Mouse (Mus musculus): Measurements from ENCODE around the gene Smad1. TPM values are rescaled to one million over a fixed set of nuclear protein-coding genes. Genes with fewer than 3 reads are reported as not detected.

The Smad1 gene
- total and polyA plus RNA-seq, 2 experiments from 2014 or later = 49.1 to 77.2 TPM

DNA sequence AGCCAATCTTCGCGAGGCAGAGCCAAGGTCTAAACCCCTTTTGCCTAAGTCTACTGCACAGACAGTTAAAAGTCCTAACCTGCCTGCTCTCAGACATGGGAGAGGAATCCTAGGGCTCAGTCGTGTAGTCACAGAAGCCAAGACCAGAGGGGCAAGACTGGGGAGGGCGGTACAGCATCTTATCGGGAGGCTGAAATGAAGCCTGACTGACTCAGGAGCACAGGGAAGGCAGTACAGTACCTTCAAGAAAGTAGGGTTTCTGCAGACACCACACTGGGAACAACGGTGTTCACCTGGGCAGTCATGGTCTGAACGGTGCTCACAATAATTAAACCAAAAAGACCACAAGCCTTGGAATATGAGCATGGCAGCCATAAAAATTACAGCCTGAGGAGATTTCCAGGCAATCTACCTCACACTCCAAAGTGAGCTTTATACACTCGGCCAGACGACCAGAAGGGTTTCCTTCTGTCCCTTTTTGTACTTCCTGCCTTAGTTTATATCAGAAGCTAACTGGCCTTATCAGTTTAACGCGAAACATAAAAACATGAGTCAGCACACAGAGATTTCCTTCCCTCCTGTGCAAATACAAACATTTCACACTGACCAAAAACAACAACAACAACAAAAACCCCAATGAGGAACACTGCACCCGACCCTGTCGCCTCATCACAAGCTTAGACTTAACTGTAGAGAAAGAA lies 24.1 kb downstream of the Smad1 start:
- H3K9ac ChIP-seq (replicated peaks; ENCODE audit: low read length) = no peak overlapping the region
- ATAC-seq = no peak
- H3K27ac ChIP-seq = no peak overlapping the region; the same call in 1 of the 2 replicates
- no peak for DNase-seq (ENCODE audit: low spot score)
- no peaks in the 10 kb centered on the region for H3K9me3 ChIP-seq (ENCODE audit: low read length)
- H3K27me3 ChIP-seq (ENCODE audit: insufficient read depth, low read length) = no peaks in the 10 kb centered on the region
- H3K36me3 ChIP-seq (ENCODE audit: insufficient read depth, low read length) = peaks cover 9% of the 10 kb centered on the region; the same call in 1 of the 2 replicates
- WGBS = 72% methylated on average over 13 of the region's 13 CpGs
- no peak overlapping the region for H3K4me3 ChIP-seq (ENCODE audit: low read length)
- H3K4me2 ChIP-seq (ENCODE audit: low read depth, low read length) = no peak overlapping the region
- no peak for TF ChIP-seq CTCF (IDR thresholded peaks at IDR 0.05; ENCODE audit: low read depth)
- H3K4me1 ChIP-seq (ENCODE audit: insufficient read depth, low read length) = peaks cover 13% of the 10 kb centered on the region; the same call in 1 of the 2 replicates

DNA sequence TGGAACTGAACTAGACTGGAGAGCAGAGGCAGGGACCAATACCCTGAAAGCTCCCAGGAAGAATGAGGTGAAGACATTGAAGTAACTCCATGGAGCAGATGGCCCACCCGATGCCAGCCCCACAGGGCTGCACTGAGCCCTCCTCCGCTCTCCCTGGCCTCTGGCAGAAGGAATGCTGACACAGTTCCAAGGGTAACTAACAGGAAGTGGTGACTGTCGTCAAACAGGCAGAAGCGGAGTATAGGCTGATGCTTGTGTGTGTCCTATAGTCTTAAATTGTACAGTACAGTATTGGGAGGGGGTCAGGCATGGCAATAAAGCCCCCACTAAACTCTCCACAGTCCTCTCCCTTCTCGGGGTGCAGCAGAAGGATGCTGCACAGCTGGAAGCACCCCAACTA lies 24.9 kb downstream of the Smad1 start:
- Histone ChIP-seq H3K9ac (replicated peaks; ENCODE audit: low read length) (no peak overlapping the region), H3K4me1 (ENCODE audit: insufficient read depth, low read length) (peaks cover 13% of the 10 kb centered on the region; the same call in 1 of the 2 replicates), H3K36me3 (ENCODE audit: insufficient read depth, low read length) (peaks cover 15% of the 10 kb centered on the region; the same call in 1 of the 2 replicates), H3K9me3 (ENCODE audit: low read length) (no peaks in the 10 kb centered on the region), H3K27ac (no peak overlapping the region), H3K4me2 (ENCODE audit: low read depth, low read length) (no peak overlapping the region), H3K4me3 (ENCODE audit: low read length) (no peak overlapping the region), H3K27me3 (ENCODE audit: insufficient read depth, low read length) (no peaks in the 10 kb centered on the region)
- 48% methylated on average over 5 of the region's 5 CpGs for WGBS
- no peak for TF ChIP-seq CTCF (IDR thresholded peaks at IDR 0.05; ENCODE audit: low read depth)
- DNase-seq (ENCODE audit: low spot score) (peak; percentile 24), ATAC-seq (no peak)

DNA sequence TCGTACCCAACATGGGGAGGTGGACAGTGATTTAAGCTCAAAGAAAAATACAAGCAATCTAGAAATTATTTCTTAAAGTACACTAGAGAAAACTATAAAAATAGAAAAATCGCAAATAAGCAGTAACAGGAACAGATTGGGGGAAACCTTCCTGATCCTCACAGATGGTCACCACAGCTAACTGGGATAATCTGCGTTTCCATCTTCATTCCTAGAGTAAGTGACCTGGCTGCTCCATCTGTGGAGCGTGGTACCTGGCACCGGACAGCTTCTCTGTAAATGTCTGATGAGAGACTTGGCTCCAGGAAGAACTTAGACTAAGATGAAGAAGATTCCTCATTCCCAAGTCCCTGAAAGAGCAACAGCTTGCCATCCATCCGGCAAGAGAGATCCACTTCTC lies 25.8 kb downstream of the Smad1 start:
- TF ChIP-seq CTCF (IDR thresholded peaks at IDR 0.05; ENCODE audit: low read depth) = no peak
- no peak overlapping the region for H3K4me2 ChIP-seq (ENCODE audit: low read depth, low read length)
- H3K4me1 ChIP-seq (ENCODE audit: insufficient read depth, low read length) = peaks cover 13% of the 10 kb centered on the region; the same call in 1 of the 2 replicates
- WGBS = 78% methylated on average over 6 of the region's 6 CpGs
- peaks cover 23% of the 10 kb centered on the region; the same call in 1 of the 2 replicates for H3K36me3 ChIP-seq (ENCODE audit: insufficient read depth, low read length)
- no peaks in the 10 kb centered on the region for H3K27me3 ChIP-seq (ENCODE audit: insufficient read depth, low read length)
- no peak overlapping the region for H3K27ac ChIP-seq
- DNase-seq (ENCODE audit: low spot score) (no peak), ATAC-seq (no peak)
- H3K9me3 ChIP-seq (ENCODE audit: low read length) = no peaks in the 10 kb centered on the region
- H3K4me3 ChIP-seq (ENCODE audit: low read length) = no peak overlapping the region
- no peak overlapping the region for H3K9ac ChIP-seq (replicated peaks; ENCODE audit: low read length)

DNA sequence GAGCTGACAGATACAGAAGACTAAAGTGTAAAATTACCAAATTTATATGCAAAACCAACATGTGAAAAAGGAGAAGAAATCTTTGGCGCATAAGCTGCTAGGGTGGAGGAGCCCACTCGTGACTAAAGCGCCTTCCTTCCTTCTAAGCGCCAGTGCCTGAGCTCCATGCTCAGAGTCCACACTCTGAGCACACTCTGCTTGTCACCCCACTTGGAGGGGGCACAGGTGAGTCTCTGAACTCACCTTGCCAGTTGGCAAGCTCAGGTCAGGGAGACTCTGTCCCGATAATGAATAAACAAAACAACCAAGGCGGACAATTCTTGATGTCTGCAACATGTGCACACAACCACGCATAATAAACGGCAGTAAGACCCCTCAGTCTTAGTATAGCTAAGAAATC lies 26.4 kb downstream of the Smad1 start:
- Histone ChIP-seq H3K27me3 (ENCODE audit: insufficient read depth, low read length) (no peaks in the 10 kb centered on the region), H3K9ac (replicated peaks; ENCODE audit: low read length) (no peak overlapping the region), H3K4me2 (ENCODE audit: low read depth, low read length) (no peak overlapping the region), H3K27ac (no peak overlapping the region), H3K4me1 (ENCODE audit: insufficient read depth, low read length) (peaks cover 13% of the 10 kb centered on the region; the same call in 1 of the 2 replicates), H3K4me3 (ENCODE audit: low read length) (no peak overlapping the region), H3K9me3 (ENCODE audit: low read length) (no peaks in the 10 kb centered on the region), H3K36me3 (ENCODE audit: insufficient read depth, low read length) (peaks cover 23% of the 10 kb centered on the region; the same call in 1 of the 2 replicates)
- TF ChIP-seq CTCF (IDR thresholded peaks at IDR 0.05; ENCODE audit: low read depth) = no peak
- WGBS = 77% methylated on average over 8 of the region's 8 CpGs
- ATAC-seq = no peak
- DNase-seq (ENCODE audit: low spot score) = no peak

DNA sequence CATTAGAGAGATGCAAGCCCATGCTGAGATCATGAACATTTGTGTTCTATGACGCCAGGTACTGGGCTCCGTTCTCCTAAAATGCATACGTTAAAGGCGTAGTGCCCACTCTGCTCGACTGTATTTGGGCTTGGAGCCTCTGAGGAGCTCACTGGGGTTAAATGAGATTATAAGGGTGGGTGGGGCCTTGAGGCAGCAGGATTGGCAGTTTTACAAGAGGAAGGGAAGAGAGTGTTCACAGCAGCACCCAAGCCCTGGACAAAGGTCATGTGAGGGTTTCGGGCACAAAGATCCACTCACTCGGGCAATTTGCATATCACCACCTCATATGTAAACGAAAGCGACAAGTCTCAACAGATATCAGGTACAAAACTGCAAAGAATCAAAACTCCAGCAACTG lies 26.8 kb downstream of the Smad1 start:
- H3K9me3 ChIP-seq (ENCODE audit: low read length) = no peaks in the 10 kb centered on the region
- no peak overlapping the region for H3K9ac ChIP-seq (replicated peaks; ENCODE audit: low read length)
- H3K4me1 ChIP-seq (ENCODE audit: insufficient read depth, low read length) = peaks cover 13% of the 10 kb centered on the region; the same call in 1 of the 2 replicates
- H3K27ac ChIP-seq = no peak overlapping the region
- H3K27me3 ChIP-seq (ENCODE audit: insufficient read depth, low read length) = no peaks in the 10 kb centered on the region
- ATAC-seq (no peak), DNase-seq (ENCODE audit: low spot score) (no peak)
- no peak for TF ChIP-seq CTCF (IDR thresholded peaks at IDR 0.05; ENCODE audit: low read depth)
- H3K36me3 ChIP-seq (ENCODE audit: insufficient read depth, low read length) = peaks cover 23% of the 10 kb centered on the region; the same call in 1 of the 2 replicates
- H3K4me3 ChIP-seq (ENCODE audit: low read length) = no peak overlapping the region
- H3K4me2 ChIP-seq (ENCODE audit: low read depth, low read length) = no peak overlapping the region
- WGBS = 56% methylated on average over 9 of the region's 9 CpGs

DNA sequence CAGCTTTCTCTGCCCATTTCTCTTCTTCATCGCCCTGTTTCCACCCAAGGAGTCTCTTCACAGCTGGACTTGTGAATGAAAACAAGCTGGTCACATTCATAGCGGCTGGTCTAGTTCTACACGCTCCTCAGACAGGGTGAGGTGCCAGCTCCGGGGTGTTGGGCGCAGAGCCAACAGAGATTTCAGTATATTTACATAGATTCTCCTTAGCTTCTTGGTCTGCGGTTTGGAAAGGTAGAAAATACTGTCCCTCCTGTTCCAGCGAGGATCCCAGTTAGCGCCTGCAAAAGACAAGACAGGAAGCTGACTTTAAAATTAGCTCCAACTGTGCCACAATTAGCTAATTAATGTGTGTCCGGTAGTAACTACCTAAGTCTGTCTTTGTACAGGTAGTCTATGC lies 27.2 kb downstream of the Smad1 start:
- H3K36me3 ChIP-seq (ENCODE audit: insufficient read depth, low read length) = peaks cover 23% of the 10 kb centered on the region; the same call in 1 of the 2 replicates
- H3K4me1 ChIP-seq (ENCODE audit: insufficient read depth, low read length) = peaks cover 13% of the 10 kb centered on the region; the same call in 1 of the 2 replicates
- TF ChIP-seq CTCF (IDR thresholded peaks at IDR 0.05; ENCODE audit: low read depth) = no peak
- no peak overlapping the region for H3K4me3 ChIP-seq (ENCODE audit: low read length)
- H3K27ac ChIP-seq = no peak overlapping the region
- no peak for ATAC-seq
- DNase-seq (ENCODE audit: low spot score) = peak; percentile 7
- H3K9me3 ChIP-seq (ENCODE audit: low read length) = no peaks in the 10 kb centered on the region
- H3K4me2 ChIP-seq (ENCODE audit: low read depth, low read length) = no peak overlapping the region
- WGBS = 51% methylated on average over 9 of the region's 9 CpGs
- H3K27me3 ChIP-seq (ENCODE audit: insufficient read depth, low read length) = no peaks in the 10 kb centered on the region
- H3K9ac ChIP-seq (replicated peaks; ENCODE audit: low read length) = no peak overlapping the region
